In the genomic region with DNA sequence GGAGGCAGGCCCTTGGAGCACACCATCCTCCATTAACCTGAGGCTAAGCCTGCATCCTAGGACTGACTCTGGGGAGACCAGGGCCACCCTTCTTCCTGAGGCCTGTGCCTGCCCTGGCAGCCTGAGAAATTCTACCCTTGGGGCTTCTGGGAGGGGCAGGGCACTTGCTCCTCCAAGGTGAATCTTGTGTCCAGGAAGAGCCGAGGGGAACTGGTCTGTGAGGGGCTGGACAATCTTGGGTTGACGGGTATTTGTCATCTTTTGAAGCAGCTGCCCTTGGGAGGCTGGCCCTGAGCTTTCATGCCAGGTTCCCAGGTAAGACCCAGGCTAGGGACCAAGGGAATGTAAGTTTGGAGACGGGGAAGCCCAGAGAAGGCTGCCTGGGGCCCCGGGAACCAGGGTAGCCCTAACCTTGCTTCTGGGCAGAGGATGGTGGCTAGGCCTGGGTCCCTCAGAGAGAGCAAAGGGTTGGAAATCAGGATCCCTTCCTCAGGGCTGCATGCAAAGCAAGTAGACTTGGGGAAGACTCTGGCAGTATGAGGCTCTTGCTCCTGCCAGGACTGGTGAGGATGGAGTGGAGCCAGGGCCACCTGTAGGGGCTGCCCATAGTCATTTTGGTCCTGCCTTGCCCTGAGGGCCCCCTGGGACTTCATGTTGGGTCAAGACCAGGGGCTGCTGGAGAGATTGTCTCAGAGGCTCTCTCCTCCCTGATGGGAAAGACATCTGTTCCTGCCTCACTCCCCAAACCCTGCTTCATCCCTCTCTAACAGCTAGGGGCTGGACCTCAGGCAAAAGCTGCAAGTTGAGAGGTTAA, we compare ENCODE assay signal across 12 mouse cellular contexts. TPM values are rescaled to one million over a fixed set of nuclear protein-coding genes. Genes with fewer than 3 reads are reported as not detected.
DNase-seq lines count a peak whose midpoint lies in the region; ATAC-seq and TF ChIP-seq lines count a peak whose summit lies in the region.
"Had no signal": no experiment of that assay in that cellular context is flagged by ENCODE, and none has a peak within 500 bp of the region (broad histone marks: within the 10 kb centered on the region; RNA-seq: fewer than 3 reads in every experiment).

No protein-coding gene starts in this region.

- H3K9me3 ChIP-seq in lung, embryonic 15.5 days: no peaks in the 10 kb centered on the region
- H3K9me3 ChIP-seq in hindbrain, embryonic 14.5 days (ENCODE audit: control insufficient read depth, low read length): no peaks in the 10 kb centered on the region
- no peaks in the 10 kb centered on the region for H3K9me3 ChIP-seq in midbrain, postnatal 0 days (ENCODE audit: low read length)

- H3K9ac ChIP-seq in lung, embryonic 15.5 days: no peak overlapping the region
- no peak overlapping the region for H3K9ac ChIP-seq in hindbrain, embryonic 14.5 days
- H3K9ac ChIP-seq in midbrain, postnatal 0 days (replicated peaks; ENCODE audit: low read length, poor library complexity, severe bottlenecking): peak overlapping the region; percentile 93

- peaks cover 33% of the 10 kb centered on the region for H3K4me1 ChIP-seq in lung, embryonic 15.5 days
- H3K4me1 ChIP-seq in hindbrain, embryonic 14.5 days (replicated peaks; ENCODE audit: control insufficient read depth, insufficient read depth, low read length): peaks cover 34% of the 10 kb centered on the region
- peaks cover 14% of the 10 kb centered on the region for H3K4me1 ChIP-seq in midbrain, postnatal 0 days (ENCODE audit: insufficient read depth, low read length)

- ATAC-seq in lung, embryonic 15.5 days (ENCODE audit: borderline replicate concordance, extremely low read depth, low FRiP score, low TSS enrichment): no peak
- no peak for ATAC-seq in hindbrain, embryonic 14.5 days (ENCODE audit: low FRiP score)
- no peak for ATAC-seq in midbrain, postnatal 0 days (ENCODE audit: low FRiP score)

- intact Hi-C loops in gastrocnemius, adult 2 months (cut with DNase I): no loop called here

- no peak overlapping the region for H3K4me3 ChIP-seq in gastrocnemius, adult 2 months
- H3K4me3 ChIP-seq in lung, embryonic 15.5 days: peak overlapping the region; percentile 95; the same call in 1 of the 2 replicates
- no peak overlapping the region for H3K4me3 ChIP-seq in hindbrain, embryonic 14.5 days (replicated peaks; ENCODE audit: low read length)
- no peak overlapping the region for H3K4me3 ChIP-seq in midbrain, postnatal 0 days (ENCODE audit: low read depth, low read length)

- DNase-seq in gastrocnemius, adult 2 months: peak; percentile 26
- no peak for DNase-seq in gastrocnemius, postnatal 4 days (ENCODE audit: low spot score in 2 of 2)
- no peak for DNase-seq in lung, postnatal 10 days
- DNase-seq in hindbrain, embryonic 14.5 days (ENCODE audit: low spot score): no peak
- no peak for DNase-seq in midbrain, postnatal 0 days (ENCODE audit: low spot score)
- no peak for DNase-seq in thymus, adult 18-20 months
- no peak for DNase-seq in layer of hippocampus, adult 11-12 months (ENCODE audit: low spot score)
- DNase-seq: cerebellum, adult 18-20 months; gastrocnemius, postnatal 25 days; lung, adult 2 months had no signal

- peaks cover 63% of the 10 kb centered on the region for H3K36me3 ChIP-seq in lung, embryonic 15.5 days
- peaks cover 68% of the 10 kb centered on the region for H3K36me3 ChIP-seq in hindbrain, embryonic 14.5 days (replicated peaks; ENCODE audit: control insufficient read depth, insufficient read depth)
- peaks cover 54% of the 10 kb centered on the region for H3K36me3 ChIP-seq in midbrain, postnatal 0 days (ENCODE audit: insufficient read depth, low read length)

- H3K27ac ChIP-seq in gastrocnemius, adult 2 months: no peak overlapping the region
- no peak overlapping the region for H3K27ac ChIP-seq in lung, embryonic 15.5 days
- H3K27ac ChIP-seq in hindbrain, embryonic 14.5 days: no peak overlapping the region
- no peak overlapping the region for H3K27ac ChIP-seq in midbrain, postnatal 0 days (ENCODE audit: low read depth, low read length)

- TF ChIP-seq CTCF in gastrocnemius, adult 2 months (IDR thresholded peaks at IDR 0.05): no peak
- TF ChIP-seq CTCF in midbrain, postnatal 0 days (IDR thresholded peaks at IDR 0.05): no peak

- H3K4me2 ChIP-seq in lung, embryonic 15.5 days: peak overlapping the region; percentile 93; the same call in 1 of the 2 replicates
- H3K4me2 ChIP-seq in hindbrain, embryonic 14.5 days (replicated peaks): 0 out of 2 replicates have a peak overlapping the region, but pooled peaks have one; percentile 97
- H3K4me2 ChIP-seq in midbrain, postnatal 0 days (ENCODE audit: low read depth, low read length, poor library complexity, severe bottlenecking): no peak overlapping the region

- 62% methylated on average over 4 of the region's 4 CpGs for WGBS in lung, embryonic 15.5 days
- 82% methylated on average over 4 of the region's 4 CpGs for WGBS in hindbrain, embryonic 14.5 days
- 82% methylated on average over 4 of the region's 4 CpGs for WGBS in midbrain, postnatal 0 days

- H3K27me3 ChIP-seq in lung, embryonic 15.5 days: no peaks in the 10 kb centered on the region
- H3K27me3 ChIP-seq in hindbrain, embryonic 14.5 days (ENCODE audit: control insufficient read depth, insufficient read depth, low read length): no peaks in the 10 kb centered on the region
- H3K27me3 ChIP-seq in midbrain, postnatal 0 days (ENCODE audit: insufficient read depth, low read length): no peaks in the 10 kb centered on the region
- H3K27me3 ChIP-seq: CH12.LX had no signal

RNA-seq across cellular contexts. Expression of gene Nme3, which starts 1.9 kb away (rescaled TPM):
- total RNA-seq in gastrocnemius, adult 2 months (2021): 10 to 100 TPM; 10.2 to 13.1 TPM
- 10 to 100 TPM; 10.3 to 14.5 TPM for total RNA-seq in gastrocnemius, postnatal 4 days (2021)
- 67.1 and 78.5 TPM in 2 replicates for polyA plus RNA-seq in lung, embryonic 15.5 days (2015; fragmentation: Nextera tagmentation; extraction: Ambion mirVana)
- polyA plus RNA-seq in hindbrain, embryonic 14.5 days (2014; fragmentation: Nextera tagmentation; extraction: Ambion mirVana): 85.6 and 95.8 TPM in 2 replicates
- 54.4 and 65.3 TPM in 2 replicates for total RNA-seq in midbrain, postnatal 0 days (2014; rRNA removed)
- polyA plus RNA-seq in midbrain, postnatal 0 days (2015; fragmentation: Nextera tagmentation; extraction: Ambion mirVana): 98.3 and 105 TPM in 2 replicates

RNA-seq across cellular contexts. Expression of gene Mrps34, which starts 3.3 kb away (rescaled TPM):
- 10 to 100 TPM; 75.8 to 95.7 TPM for total RNA-seq in gastrocnemius, adult 2 months (2021)
- total RNA-seq in gastrocnemius, postnatal 4 days (2021): 10 to 100 TPM; 93.0 to 94.7 TPM
- polyA plus RNA-seq in lung, embryonic 15.5 days (2015; fragmentation: Nextera tagmentation; extraction: Ambion mirVana): 89.0 and 92.0 TPM in 2 replicates
- 72.9 and 82.6 TPM in 2 replicates for polyA plus RNA-seq in hindbrain, embryonic 14.5 days (2014; fragmentation: Nextera tagmentation; extraction: Ambion mirVana)
- total RNA-seq in midbrain, postnatal 0 days (2014; rRNA removed): 43.8 and 46.1 TPM in 2 replicates
- 128 and 131 TPM in 2 replicates for polyA plus RNA-seq in midbrain, postnatal 0 days (2015; fragmentation: Nextera tagmentation; extraction: Ambion mirVana)

RNA-seq across cellular contexts. Expression of gene Eme2, which starts 3.4 kb away (rescaled TPM):
- 10 to 100 TPM in 1 of 2 experiments, 1 to 10 TPM in 1; 9.3 to 10.9 TPM for total RNA-seq in gastrocnemius, adult 2 months (2021)
- total RNA-seq in gastrocnemius, postnatal 4 days (2021): 10 to 100 TPM; 27.8 to 28.0 TPM
- polyA plus RNA-seq in lung, embryonic 15.5 days (2015; fragmentation: Nextera tagmentation; extraction: Ambion mirVana): 28.5 and 30.4 TPM in 2 replicates
- 22.7 and 23.7 TPM in 2 replicates for polyA plus RNA-seq in hindbrain, embryonic 14.5 days (2014; fragmentation: Nextera tagmentation; extraction: Ambion mirVana)
- total RNA-seq in midbrain, postnatal 0 days (2014; rRNA removed): 29.7 and 31.7 TPM in 2 replicates
- polyA plus RNA-seq in midbrain, postnatal 0 days (2015; fragmentation: Nextera tagmentation; extraction: Ambion mirVana): 20.2 and 22.5 TPM in 2 replicates

RNA-seq across cellular contexts. Expression of gene Spsb3, which starts 11.8 kb away (rescaled TPM):
- total RNA-seq in gastrocnemius, adult 2 months (2021): 10 to 100 TPM; 30.4 to 37.7 TPM
- 10 to 100 TPM; 29.0 to 32.3 TPM for total RNA-seq in gastrocnemius, postnatal 4 days (2021)
- 41.7 and 44.2 TPM in 2 replicates for polyA plus RNA-seq in lung, embryonic 15.5 days (2015; fragmentation: Nextera tagmentation; extraction: Ambion mirVana)
- polyA plus RNA-seq in hindbrain, embryonic 14.5 days (2014; fragmentation: Nextera tagmentation; extraction: Ambion mirVana): 75.0 and 82.0 TPM in 2 replicates
- 87.5 and 105 TPM in 2 replicates for total RNA-seq in midbrain, postnatal 0 days (2014; rRNA removed)
- polyA plus RNA-seq in midbrain, postnatal 0 days (2015; fragmentation: Nextera tagmentation; extraction: Ambion mirVana): 100 and 110 TPM in 2 replicates

RNA-seq across cellular contexts. Expression of gene Nubp2, which starts 12.1 kb away (rescaled TPM):
- 10 to 100 TPM; 10.5 to 11.3 TPM for total RNA-seq in gastrocnemius, adult 2 months (2021)
- 10 to 100 TPM; 19.2 to 21.4 TPM for total RNA-seq in gastrocnemius, postnatal 4 days (2021)
- 54.4 and 56.6 TPM in 2 replicates for polyA plus RNA-seq in lung, embryonic 15.5 days (2015; fragmentation: Nextera tagmentation; extraction: Ambion mirVana)
- 67.4 and 72.8 TPM in 2 replicates for polyA plus RNA-seq in hindbrain, embryonic 14.5 days (2014; fragmentation: Nextera tagmentation; extraction: Ambion mirVana)
- 39.6 and 60.2 TPM in 2 replicates for total RNA-seq in midbrain, postnatal 0 days (2014; rRNA removed)
- 55.8 and 63.9 TPM in 2 replicates for polyA plus RNA-seq in midbrain, postnatal 0 days (2015; fragmentation: Nextera tagmentation; extraction: Ambion mirVana)
